Mouse (Mus musculus) erythroblast, embryonic 14.5 days (primary cell): ENCODE data around the gene Cd44.

Experiments used
- GATA1 ChIP-seq: IDR thresholded peaks from 2 replicates; pipeline ENCODE4 v1.6.1; 2012; ENCODE audit warnings: low read length, inconsistent platforms, mixed read lengths
- TAL1 ChIP-seq: IDR thresholded peaks from 3 replicates; pipeline ENCODE4 v1.6.1; 2012; ENCODE audit warnings: low read length, inconsistent platforms, mixed read lengths

- no peak for TF ChIP-seq GATA1
- no peak for TF ChIP-seq TAL1
These were observed 109.8 kb downstream of the Cd44 start for GRCm38 (mm10) chr2:102791641-102792040.
